19 mouse cellular contexts compared by ENCODE assay signal in genomic region chr12:81104546-81104945, GRCm38 (mm10).
"Had no signal": no experiment of that assay in that cellular context is flagged by ENCODE, and none has a peak within 500 bp of the region (broad histone marks: within the 10 kb centered on the region; RNA-seq: fewer than 3 reads in every experiment).

No protein-coding gene starts in this region.

- H3K27me3 ChIP-seq: lung, embryonic 15.5 days; midbrain, embryonic 15.5 days; neural tube, embryonic 13.5 days; stomach, embryonic 15.5 days had no signal

- H3K27ac ChIP-seq: liver, embryonic 14.5 days; lung, embryonic 15.5 days; midbrain, embryonic 15.5 days; neural tube, embryonic 13.5 days; stomach, embryonic 15.5 days had no signal

- DNase-seq: kidney, adult 18-20 months; kidney, adult 9 months; kidney, postnatal 14 days; kidney, postnatal 4 days; lung, adult 18-20 months; lung, postnatal 10 days; lung, postnatal 36 days; retina, postnatal 1 day; right cerebral cortex, postnatal 25 days; spleen, adult 18-20 months; thymus, adult 2 months; thymus, postnatal 14 days; thymus, postnatal 4 days had no signal

- H3K4me3 ChIP-seq: lung, embryonic 15.5 days; midbrain, embryonic 15.5 days; myocyte; neural tube, embryonic 13.5 days; stomach, embryonic 15.5 days had no signal

- H3K4me2 ChIP-seq: lung, embryonic 15.5 days; midbrain, embryonic 15.5 days; neural tube, embryonic 13.5 days; stomach, embryonic 15.5 days had no signal

- H3K9ac ChIP-seq: liver, embryonic 14.5 days; lung, embryonic 15.5 days; midbrain, embryonic 15.5 days; neural tube, embryonic 13.5 days; stomach, embryonic 15.5 days had no signal

- H3K36me3 ChIP-seq: lung, embryonic 15.5 days; midbrain, embryonic 15.5 days; neural tube, embryonic 13.5 days; stomach, embryonic 15.5 days had no signal

- H3K9me3 ChIP-seq: lung, embryonic 15.5 days; midbrain, embryonic 15.5 days; neural tube, embryonic 13.5 days; stomach, embryonic 15.5 days had no signal

- ATAC-seq: midbrain, embryonic 15.5 days had no signal
